Mouse (Mus musculus): ENCODE results near the gene Krr1.

Krr1 gene

GRCm38 (mm10) chr10:111972542-111973361, at the start of gene Krr1:
Gene Krr1 (plus strand): TSS chr10:111972664.
- DNase-seq (ENCODE audit: low read depth, low spot score): peak; percentile 79

DNA sequence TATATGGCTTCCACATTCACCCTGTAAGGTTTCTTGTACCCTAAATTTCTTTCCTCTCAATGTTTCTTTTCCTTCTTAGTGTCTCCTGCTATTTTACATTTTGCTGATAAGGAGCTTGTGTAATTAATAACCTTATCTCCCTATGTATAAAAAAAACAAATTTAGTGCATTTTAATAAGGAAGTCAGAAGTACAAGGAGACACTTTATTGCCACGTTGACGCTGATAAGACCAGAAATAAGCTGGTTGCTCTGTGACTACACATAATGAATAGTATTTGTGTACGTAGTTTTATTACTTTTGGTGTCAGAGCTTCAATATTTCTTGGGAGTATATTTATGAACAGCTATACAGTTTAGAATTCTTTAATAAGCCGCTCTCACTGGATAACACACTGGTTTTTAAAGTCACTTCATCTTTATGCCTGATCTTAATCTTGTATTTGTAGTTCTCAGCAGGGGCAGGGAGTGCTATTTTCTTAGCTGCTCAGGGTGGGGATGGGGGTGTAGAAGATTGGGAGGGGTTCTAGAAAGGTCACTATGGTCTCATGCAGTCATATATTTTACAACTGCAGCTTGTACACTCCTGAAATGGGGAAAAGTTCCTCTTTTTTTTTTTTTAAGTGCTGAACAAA, 48.8 kb upstream of the Krr1 start:
- DNase-seq (ENCODE audit: low read depth, low spot score): no peak

DNA sequence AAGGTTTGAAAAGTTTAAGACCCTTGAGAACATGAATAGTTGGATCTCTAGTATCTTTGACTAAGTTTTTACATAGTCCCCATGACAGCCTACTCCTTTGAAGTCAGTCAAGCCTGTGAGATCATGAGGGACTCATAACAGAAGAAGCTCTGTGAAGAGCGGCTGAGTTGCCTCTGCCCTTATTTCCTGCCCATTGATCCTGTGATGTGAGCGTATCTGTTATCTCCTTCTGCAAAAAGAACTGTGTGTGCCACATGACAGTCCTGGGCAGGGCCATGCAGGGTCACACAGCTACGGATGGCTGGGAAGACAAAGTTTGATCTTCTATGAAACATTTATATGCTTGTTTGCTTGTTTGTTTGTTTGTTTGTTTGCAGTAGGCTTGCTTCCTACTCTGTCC, 48.3 kb upstream of the Krr1 start:
- no peak for DNase-seq (ENCODE audit: low read depth, low spot score)

- no peak for DNase-seq (ENCODE audit: low read depth, low spot score)
These were observed 47.6 kb upstream of the Krr1 start for GRCm38 (mm10) chr10:111924716-111925488.

DNA sequence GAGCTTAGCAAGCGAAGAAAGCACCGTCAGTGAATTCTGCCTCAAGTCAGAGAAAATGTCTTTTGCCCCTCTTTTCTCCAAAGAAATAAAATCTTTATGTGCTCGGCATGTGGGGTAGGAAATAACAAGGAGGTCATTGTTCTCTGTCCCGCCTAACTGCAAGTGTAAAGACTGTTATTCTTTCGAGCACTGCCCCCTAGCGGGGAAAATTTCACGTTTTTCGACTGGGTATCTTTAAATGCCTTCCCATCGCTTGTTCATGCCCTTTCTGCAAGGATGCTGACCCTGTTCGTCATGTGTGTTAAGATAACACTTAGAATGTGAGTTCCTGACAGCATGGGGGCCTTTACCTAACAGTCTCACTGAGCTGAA, 47.0 kb upstream of the Krr1 start:
- DNase-seq (ENCODE audit: low read depth, low spot score): peak; percentile 45

DNA sequence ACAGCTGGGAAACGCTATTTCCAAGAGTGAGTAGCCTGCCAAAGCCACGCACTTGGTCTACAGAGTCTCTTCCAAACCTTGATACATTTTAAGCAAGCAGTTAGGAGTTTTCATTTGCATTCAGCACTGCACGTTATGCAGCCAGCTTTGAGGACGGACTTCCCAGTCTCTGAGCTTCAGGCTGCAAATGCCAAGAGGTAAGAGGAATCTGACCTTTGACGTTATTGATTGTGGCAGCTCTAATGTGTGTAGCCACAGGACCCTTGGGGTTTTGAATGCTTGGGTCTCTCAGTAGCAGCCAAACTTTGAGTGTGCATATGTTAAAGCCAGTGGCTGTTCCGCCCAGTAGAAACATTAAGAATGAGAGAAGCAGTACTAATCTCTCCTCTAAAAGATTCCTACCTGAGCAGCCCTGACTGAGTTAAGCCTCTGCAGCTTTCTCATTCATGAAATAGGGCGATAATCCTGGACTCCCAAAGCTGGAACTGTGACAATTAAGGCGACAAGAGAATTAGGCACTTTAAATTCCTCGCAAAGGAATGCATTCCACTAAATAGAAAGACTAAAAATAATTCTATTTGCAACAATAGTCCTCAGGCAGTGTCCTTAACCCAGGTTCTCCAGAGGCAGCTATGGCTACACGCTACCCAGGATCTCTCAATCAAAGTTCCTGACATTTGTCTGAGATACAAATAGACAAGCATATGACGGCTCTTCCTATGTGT, 39.7 kb upstream of the Krr1 start:
- no peak for DNase-seq (ENCODE audit: low read depth, low spot score)

DNA sequence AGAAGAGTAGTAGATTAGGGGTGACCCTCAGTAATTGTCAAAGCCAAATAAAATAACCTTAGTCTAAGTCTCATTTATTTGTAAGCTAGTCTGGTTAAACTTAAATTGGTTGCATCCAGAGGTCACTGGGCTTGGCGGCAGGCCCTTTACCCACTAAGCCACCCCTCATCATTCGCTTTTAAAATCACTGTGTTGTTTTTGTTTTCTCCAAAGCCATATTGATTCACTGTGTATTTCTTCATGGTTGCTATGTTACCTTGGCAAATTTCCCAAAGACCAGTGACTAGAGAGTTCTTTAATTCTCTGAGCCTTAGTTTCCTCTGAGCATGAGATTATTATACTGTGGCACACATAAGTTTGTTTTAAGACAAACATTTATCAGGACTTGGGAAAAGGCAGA, 37.3 kb upstream of the Krr1 start:
- DNase-seq (ENCODE audit: low read depth, low spot score): no peak

DNA sequence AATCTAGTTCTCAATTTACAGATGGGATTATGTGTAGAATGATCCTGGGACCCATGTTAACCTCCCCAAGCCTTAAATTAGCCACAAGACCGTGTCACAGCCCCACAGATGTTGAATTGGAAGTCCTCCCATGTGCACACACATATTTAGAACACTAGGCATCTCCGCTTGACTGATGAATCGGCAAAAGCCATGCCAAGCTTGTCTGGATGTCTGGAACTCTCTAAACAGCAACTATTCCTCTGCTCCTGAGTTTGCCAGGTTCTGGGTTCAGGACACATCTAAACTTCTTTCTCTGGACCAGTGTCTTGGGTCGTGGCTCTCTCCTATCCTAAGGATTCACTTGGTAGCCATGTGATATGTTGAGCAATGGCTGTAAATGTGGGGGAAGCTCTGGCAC, 36.4 kb upstream of the Krr1 start:
- no peak for DNase-seq (ENCODE audit: low read depth, low spot score)

DNA sequence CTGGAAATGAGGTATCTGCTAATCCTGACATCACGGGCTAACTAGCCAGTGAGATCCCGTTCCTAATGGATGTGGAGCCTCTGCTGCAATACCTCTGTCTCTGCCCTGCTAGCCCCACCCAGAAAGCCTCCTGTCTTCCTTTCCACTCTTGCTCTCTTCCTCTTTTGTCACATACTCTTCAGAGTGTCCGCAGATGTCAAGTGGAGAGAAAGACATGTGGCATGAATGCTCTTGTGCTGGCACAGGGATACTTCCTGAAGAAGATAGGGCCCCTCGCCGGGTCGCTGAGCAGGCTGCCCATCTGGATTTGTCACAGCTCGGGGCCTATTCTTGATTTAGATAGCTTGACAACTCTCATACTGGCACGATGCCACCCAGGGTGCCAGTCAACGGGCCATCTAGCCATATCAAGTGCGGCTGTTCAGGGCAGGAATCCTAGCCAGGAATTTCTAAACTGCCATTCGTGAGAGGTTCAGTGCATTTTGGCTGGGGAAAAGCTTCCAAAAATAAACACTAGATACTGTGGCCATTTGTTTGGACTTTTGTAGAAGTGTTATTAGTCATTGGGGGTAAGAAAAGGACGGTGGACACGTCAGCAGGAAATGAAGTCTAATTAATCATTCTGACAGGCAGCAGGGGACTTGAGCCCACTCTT, 35.8 kb upstream of the Krr1 start:
- DNase-seq (ENCODE audit: low read depth, low spot score): no peak

DNA sequence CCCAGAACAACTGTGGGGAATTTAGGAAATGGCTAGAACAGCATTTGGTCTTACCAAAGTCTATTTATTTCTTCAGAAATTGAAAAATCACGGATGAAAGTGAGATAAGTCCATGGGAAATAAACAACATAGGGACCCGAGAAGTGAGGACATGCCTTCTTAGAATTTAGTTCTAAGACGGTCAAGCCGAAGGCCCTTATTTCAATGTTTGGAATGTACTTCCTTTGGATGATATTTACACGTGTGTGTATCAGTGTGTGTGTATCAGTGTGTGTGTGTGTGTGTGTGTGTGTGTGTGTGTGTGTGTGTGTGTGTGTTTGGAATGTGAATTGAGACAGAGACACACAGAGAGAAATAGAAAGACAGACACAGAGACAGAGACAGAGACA, 35.3 kb upstream of the Krr1 start:
- DNase-seq (ENCODE audit: low read depth, low spot score): no peak

DNA sequence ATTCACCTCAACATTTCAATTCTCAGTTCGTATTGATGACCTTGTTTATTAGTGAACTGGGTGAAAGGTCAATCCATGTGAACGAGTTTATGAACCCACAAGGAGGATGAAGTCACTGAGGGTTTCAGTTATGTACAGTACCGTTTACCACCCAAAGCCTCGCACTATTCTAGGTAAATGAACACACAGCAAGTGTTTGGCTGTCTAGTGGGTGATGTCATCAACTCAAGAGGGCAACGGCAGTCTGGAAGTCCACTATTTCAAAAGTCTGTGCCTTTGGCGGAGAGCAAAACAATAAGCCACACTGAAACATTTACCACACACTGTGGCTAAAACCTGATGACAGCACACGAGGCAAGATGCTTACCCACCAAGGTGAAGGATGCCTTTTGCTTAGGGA, 29.4 kb upstream of the Krr1 start:
- DNase-seq (ENCODE audit: low read depth, low spot score): no peak

GRCm38 (mm10) chr10:111945563-111945962, 26.9 kb upstream of the Krr1 start:
- no peak for DNase-seq (ENCODE audit: low read depth, low spot score)

GRCm38 (mm10) chr10:111948041-111948440, 24.4 kb upstream of the Krr1 start:
- DNase-seq (ENCODE audit: low read depth, low spot score): no peak

DNA sequence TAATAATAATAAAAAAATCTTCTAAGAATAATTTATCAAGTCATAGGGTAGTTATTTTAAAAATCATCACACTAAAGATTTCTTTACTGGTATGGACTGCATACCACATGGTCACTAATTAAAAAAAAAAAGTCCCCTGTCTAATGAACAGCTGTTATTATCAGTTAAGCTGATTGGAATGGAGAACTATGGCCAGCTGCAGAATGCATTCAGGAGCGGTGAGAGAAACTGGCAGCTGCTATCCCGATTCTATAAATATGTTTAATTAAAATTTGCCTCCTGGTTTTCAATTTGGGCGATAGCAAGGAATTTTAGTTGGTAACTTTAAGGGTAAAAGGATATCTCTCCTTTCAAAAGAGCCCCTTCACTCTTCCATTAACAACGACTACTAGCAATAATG, 23.5 kb upstream of the Krr1 start:
- no peak for DNase-seq (ENCODE audit: low read depth, low spot score)

DNA sequence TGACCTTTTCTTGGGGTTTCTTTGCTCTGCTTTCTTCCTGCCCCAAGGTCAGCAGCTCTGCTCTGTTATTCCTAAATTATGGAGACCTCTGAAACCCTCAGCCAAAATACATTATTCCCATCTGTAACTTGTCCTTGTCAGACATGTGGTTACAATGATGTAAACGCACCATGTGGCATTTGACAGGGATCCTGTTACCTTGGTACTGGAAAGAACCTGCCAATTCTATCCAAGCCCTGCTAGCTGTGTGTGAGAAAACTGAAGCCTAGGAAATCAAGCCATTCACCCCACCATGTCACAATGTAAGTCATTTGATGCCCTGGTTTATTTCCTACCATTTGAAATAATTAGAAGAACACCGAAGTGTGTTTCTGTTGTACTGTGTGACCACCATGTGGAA, 16.6 kb upstream of the Krr1 start:
- DNase-seq (ENCODE audit: low read depth, low spot score): no peak

GRCm38 (mm10) chr10:111957271-111958045, 15.0 kb upstream of the Krr1 start:
- DNase-seq (ENCODE audit: low read depth, low spot score): peak; percentile 36

DNA sequence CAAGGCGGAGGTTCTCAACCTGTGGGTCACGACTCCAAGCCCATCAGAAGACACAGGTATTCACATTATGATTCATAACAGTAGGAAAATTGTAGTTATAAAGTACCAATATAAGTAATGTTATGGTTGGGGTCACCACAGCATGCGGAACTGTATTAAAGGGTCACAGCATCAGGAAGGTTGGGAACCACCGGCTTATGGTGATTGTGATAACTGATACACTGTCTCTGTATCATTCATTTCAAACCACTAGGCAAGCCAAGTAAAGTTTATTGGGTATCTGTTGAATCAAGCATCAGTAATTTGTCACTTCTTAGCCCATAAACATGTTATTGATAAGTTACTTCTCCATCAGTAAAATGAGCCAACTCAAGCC, 14.4 kb upstream of the Krr1 start:
- DNase-seq (ENCODE audit: low read depth, low spot score): no peak

GRCm38 (mm10) chr10:111959353-111959752, 13.1 kb upstream of the Krr1 start:
- no peak for DNase-seq (ENCODE audit: low read depth, low spot score)

- DNase-seq (ENCODE audit: low read depth, low spot score): no peak
These were observed 12.0 kb upstream of the Krr1 start for GRCm38 (mm10) chr10:111960459-111960858.

GRCm38 (mm10) chr10:111966394-111966793, 6.1 kb upstream of the Krr1 start:
- DNase-seq (ENCODE audit: low read depth, low spot score): no peak

DNA sequence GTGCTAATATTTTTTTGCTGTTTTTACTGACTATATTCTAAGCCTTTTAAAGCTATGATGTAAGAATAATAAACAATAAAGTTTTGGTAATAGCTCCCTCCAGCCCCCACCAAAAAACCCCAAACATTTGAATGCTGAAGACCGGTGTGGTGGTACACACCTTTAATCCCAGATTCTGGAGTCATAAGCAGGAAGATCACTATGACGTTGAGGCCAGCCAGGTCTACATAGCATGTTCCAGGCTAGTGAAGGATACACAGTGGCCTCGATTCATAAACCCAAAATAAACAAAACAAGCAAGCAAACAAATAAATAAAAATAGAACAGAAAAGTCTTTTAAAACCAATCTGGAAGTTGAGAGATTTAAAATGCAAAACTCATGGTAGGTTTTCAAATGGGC, 535 bp upstream of the Krr1 start:
- no peak for DNase-seq (ENCODE audit: low read depth, low spot score)
